In genomic region chr4:149749003-149749662, GRCm38 (mm10) we compare ENCODE assay signal across 12 mouse cellular contexts.
"Had no signal": no experiment of that assay in that cellular context is flagged by ENCODE, and none has a peak within 500 bp of the region (broad histone marks: within the 10 kb centered on the region; RNA-seq: fewer than 3 reads in every experiment).

No protein-coding gene starts in this region.

- H3K4me3 ChIP-seq: limb, embryonic 15.5 days; liver, embryonic 13.5 days; midbrain, embryonic 12.5 days; neural tube, embryonic 13.5 days had no signal

- H3K9me3 ChIP-seq: limb, embryonic 15.5 days; liver, embryonic 13.5 days; midbrain, embryonic 12.5 days; neural tube, embryonic 13.5 days had no signal

- H3K27ac ChIP-seq: limb, embryonic 15.5 days; liver, embryonic 13.5 days; midbrain, embryonic 12.5 days; neural tube, embryonic 13.5 days had no signal

- H3K27me3 ChIP-seq: limb, embryonic 15.5 days; liver, embryonic 13.5 days; neural tube, embryonic 13.5 days had no signal

- DNase-seq: kidney, adult 18-20 months; kidney, postnatal 10 days; kidney, postnatal 4 days; liver, embryonic 13.5 days; lung, adult 18-20 months; right cerebral cortex, postnatal 4 days; spleen, adult 18-20 months; thymus, adult 18-20 months; thymus, postnatal 14 days had no signal
